Mouse (Mus musculus): ENCODE data around the gene Ift80.
"Not testable (repeated sequence)": the region's sequence is repeated elsewhere in the genome, so short reads cannot be mapped to it uniquely, and the experiment has no call there.

The Ift80 gene

GRCm38 (mm10) chr3:69004437-69005337, at the start of gene Ift80, which contains the start of gene Smc4:
Ift80 (minus strand) TSS chr3:69004570.
Smc4 (plus strand) TSS chr3:69004738.
- peak; percentile 96 for DNase-seq (ENCODE audit: low spot score)

- DNase-seq (ENCODE audit: low spot score), result no peak
Observed at GRCm38 (mm10) chr3:69051894-69052293, 47.5 kb upstream of the Ift80 start.

- DNase-seq (ENCODE audit: low spot score), result no peak
Observed at GRCm38 (mm10) chr3:69049011-69049410, 44.6 kb upstream of the Ift80 start.

- no peak for DNase-seq (ENCODE audit: low spot score)
Observed at GRCm38 (mm10) chr3:69047684-69048083, 43.3 kb upstream of the Ift80 start.

GRCm38 (mm10) chr3:69046509-69046908, 42.1 kb upstream of the Ift80 start:
- DNase-seq (ENCODE audit: low spot score), result peak; percentile 39

- no peak for DNase-seq (ENCODE audit: low spot score)
Observed at GRCm38 (mm10) chr3:69045750-69046149, 41.4 kb upstream of the Ift80 start.

DNA sequence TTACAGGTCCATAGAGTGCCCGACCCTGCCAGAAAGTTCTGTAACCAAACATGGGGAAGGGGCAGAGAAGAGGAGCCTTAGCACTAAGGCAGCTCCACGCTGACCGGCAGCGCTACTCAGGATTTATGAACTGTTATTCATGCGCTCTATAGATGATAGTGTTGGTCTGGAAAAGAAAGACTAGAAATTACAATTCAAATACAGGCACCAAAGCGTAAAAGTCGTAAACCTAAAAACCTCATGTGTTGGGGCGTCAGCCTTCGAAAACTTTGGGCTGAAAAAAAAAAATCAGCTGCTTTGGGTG, 41.0 kb upstream of the Ift80 start:
- no peak for DNase-seq (ENCODE audit: low spot score)

GRCm38 (mm10) chr3:69044645-69045399, 40.5 kb upstream of the Ift80 start, which contains the start of gene Trim59:
Trim59 (minus strand) TSS chr3:69044755.
- peak; percentile 91 for DNase-seq (ENCODE audit: low spot score)

- DNase-seq (ENCODE audit: low spot score), result no peak
Observed at GRCm38 (mm10) chr3:69044167-69044591, 39.8 kb upstream of the Ift80 start.

GRCm38 (mm10) chr3:69041298-69041697, 36.9 kb upstream of the Ift80 start:
- peak; percentile 16 for DNase-seq (ENCODE audit: low spot score)

- DNase-seq (ENCODE audit: low spot score), result no peak
Observed at GRCm38 (mm10) chr3:69040105-69040504, 35.7 kb upstream of the Ift80 start.

GRCm38 (mm10) chr3:69026133-69026783, 21.9 kb upstream of the Ift80 start:
- DNase-seq (ENCODE audit: low spot score), result no peak

DNA sequence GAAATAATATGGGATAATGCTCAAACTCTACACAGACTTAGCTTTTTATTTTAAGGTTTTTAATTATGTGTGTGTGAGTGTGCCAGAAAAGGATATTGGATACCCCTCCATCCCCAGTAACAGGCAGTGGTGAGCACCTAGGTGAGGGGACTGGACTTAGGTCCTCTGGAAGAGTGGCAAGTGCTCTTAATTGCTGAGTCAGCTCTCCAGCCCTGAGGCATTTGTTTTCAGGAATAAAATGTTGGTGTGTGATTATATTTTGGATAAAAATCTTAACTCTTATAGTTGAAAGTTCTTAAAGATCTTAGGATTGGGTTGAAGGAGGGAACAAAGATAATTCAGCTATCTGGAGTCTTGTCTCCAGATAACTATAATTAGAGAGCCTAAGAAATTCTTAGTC, 16.4 kb upstream of the Ift80 start:
- DNase-seq (ENCODE audit: low spot score), result no peak

DNA sequence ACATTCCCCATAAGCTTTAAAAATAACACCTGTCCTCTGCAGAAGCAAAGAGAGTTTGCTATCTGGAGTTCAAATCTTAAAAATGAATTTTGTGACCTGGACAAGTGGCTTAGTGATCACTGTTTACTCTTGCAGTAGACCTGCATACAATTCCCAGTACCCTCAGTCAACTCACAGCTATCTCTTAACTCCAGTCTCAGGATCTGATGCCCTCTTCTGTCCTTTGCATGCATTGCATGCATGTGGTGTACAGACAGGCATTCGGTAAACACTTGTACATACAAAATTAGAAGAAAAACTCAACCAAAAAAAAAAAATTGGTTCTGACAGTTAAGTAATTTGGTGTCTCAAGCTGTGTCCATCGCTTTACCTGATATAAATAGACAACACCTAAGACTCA, 15.9 kb upstream of the Ift80 start:
- no peak for DNase-seq (ENCODE audit: low spot score)

- not testable (repeated sequence) for DNase-seq (ENCODE audit: low spot score)
Observed at GRCm38 (mm10) chr3:69018635-69019034, 14.3 kb upstream of the Ift80 start.

DNA sequence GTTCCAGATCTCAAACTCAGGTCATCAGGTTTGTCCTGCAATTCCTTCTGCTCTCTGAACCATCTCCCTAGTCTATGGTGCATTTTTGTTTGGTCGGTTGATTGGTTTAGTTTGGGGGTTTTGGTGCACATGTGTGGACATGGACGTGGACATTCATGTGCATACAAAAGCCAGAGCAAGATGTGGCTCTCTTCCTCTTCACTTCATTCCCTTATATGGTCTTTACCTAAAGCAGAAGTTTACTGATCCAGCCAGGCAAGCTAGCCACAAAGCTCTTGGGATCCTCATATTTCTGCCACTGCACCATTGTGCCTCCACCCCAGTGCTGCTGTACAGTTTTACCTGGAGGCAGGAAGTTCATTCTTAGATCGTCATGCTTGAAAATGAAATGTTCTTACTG, 12.8 kb upstream of the Ift80 start:
- peak; percentile 14 for DNase-seq (ENCODE audit: low spot score)

DNA sequence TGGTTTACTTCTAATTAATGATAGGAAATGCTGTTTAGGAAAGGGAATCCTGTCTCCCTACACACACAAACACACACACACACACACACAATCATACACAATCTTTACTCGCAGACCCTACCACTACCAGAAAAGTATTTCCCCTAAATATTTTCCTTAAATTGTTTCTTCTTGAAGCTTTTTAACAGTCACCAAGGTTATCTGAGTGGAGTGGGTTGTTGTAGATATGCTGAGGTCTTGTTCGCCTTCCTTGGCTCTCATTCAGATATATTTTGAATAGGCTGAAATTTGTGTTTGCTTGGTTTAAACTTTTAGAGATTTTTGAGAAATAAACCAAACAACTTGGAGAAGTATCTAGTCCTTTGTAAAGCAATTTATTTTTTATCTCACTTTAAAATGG, 4.5 kb upstream of the Ift80 start:
- no peak for DNase-seq (ENCODE audit: low spot score)

DNA sequence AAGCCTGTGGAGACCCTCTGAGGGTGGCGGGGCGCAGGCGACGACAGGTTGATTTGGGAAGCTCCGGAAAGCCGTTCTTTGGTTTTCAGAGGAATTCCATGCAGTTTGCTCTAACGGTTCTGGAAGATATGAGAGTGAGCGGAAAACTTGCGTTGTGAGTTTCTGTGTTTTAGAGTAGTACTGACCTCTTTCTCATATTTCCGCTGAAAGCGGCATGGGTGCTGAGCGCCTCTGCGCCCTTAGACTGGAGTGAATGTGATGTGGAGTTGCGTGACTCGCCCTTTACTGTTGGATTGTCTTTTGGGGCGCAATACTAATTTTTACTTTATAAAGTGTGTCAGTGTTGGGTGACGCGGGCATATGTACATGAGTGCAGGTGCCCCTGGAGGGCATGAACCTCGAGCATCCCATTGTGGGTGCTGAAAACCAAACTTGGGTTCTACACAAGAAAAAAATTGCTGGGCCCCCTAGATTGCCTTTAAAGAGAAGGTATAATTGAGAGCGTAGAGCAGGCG, 1.9 kb upstream of the Ift80 start:
- DNase-seq (ENCODE audit: low spot score), result no peak

- DNase-seq (ENCODE audit: low spot score), result peak; percentile 41
Observed at GRCm38 (mm10) chr3:69005338-69006245, 1.2 kb upstream of the Ift80 start.

DNA sequence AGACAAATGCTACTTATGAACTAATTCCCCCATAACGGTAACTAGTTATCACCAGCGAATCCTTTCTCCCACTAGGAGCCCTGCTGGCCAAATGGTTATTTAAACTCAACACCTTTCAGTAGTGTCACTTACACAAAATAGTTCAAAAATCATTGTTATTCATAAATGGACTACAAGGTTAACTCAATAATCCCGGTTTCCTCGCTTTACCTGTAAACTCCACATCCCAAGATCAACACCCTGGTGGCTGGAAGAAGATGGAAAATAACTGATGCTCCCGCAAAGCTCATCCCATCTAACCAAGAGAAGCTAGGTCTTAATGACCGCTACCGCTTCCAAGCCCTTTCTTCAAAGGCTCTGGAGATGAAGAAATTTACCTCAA, 324 bp downstream of the Ift80 start:
- no peak for DNase-seq (ENCODE audit: low spot score)

DNA sequence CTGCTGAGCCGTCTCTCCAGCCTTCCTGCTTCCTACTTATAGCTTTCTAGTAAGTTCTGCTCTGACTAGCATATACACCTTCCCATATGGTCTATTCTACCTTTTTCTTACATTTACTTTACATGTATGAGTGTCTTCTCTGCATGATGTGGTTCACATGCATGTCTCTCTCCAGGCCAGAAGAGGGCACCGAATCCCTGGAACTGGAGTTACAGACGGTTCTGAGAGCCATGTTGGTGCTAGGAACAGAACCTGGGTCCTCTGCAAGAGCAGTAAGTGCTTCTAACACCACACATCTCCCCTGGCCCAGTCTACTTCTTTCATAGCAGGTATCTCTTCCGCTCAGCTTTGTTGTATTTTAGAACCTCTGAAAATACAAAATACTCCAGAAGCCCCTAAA, 1.6 kb downstream of the Ift80 start:
- no peak for DNase-seq (ENCODE audit: low spot score)
